Mouse (Mus musculus) embryonic facial prominence, embryonic 12.5 days (tissue): ENCODE data around the gene Cope. TPM values are rescaled to one million over a fixed set of nuclear protein-coding genes. Genes with fewer than 3 reads are reported as not detected.

Experiments used
- ATAC-seq: fragments of 200-750 bp; cut with Nextera tagmentation; 2 replicates; pipeline ENCODE4 v1.8.0; 2017; ENCODE audit not compliant: insufficient number of reproducible peaks, insufficient read depth, low FRiP score, low TSS enrichment
- H3K27ac ChIP-seq: fragments of 300-500 bp; sonication (generic); 2 replicates; pipeline ENCODE4 v1.5.1; 2016; ENCODE audit warnings: mild to moderate bottlenecking
- H3K27me3 ChIP-seq: fragments of 300-500 bp; sonication (generic); 2 replicates; pipeline ENCODE4 v1.6.1; 2016; ENCODE audit warnings: mild to moderate bottlenecking, moderate library complexity
- H3K36me3 ChIP-seq: fragments of 300-500 bp; sonication (generic); 2 replicates; pipeline ENCODE4 v1.6.1; 2016; ENCODE audit warnings: mild to moderate bottlenecking
- H3K4me1 ChIP-seq: fragments of 300-500 bp; sonication (generic); 2 replicates; pipeline ENCODE4 v1.6.1; 2016
- H3K4me2 ChIP-seq: fragments of 300-500 bp; sonication (generic); replicated peaks from 2 replicates; pipeline ENCODE4 v1.6.1; 2016; ENCODE audit warnings: mild to moderate bottlenecking, moderate library complexity
- H3K4me3 ChIP-seq: fragments of 300-500 bp; sonication (generic); 2 replicates; pipeline ENCODE4 v1.5.1; 2016; ENCODE audit warnings: mild to moderate bottlenecking
- H3K9ac ChIP-seq: fragments of 300-500 bp; sonication (generic); 2 replicates; pipeline ENCODE4 v1.6.1; 2016; ENCODE audit warnings: mild to moderate bottlenecking, moderate library complexity
- H3K9me3 ChIP-seq: fragments of 300-500 bp; sonication (generic); 2 replicates; pipeline ENCODE4 v1.6.1; 2016; ENCODE audit warnings: mild to moderate bottlenecking, moderate library complexity
- WGBS: fragments of 180-500 bp; shearing (Covaris S2); methylation state at CpG from one replicate; pipeline ENCODE4 v1.1.7; 2016; 5-methylcytosine and 5-hydroxymethylcytosine counted together
- polyA plus RNA-seq: library from polyadenylated mRNA; unstranded; fragments of >200 nt; fragmentation: Nextera tagmentation; extraction: Ambion mirVana; gene quantifications from 2 replicates; pipeline ENCODE4 v1.2.1, GENCODE M21; 2016

Gene Cope
- polyA plus RNA-seq, 1 experiment from 2014 or later: 267 TPM

DNA sequence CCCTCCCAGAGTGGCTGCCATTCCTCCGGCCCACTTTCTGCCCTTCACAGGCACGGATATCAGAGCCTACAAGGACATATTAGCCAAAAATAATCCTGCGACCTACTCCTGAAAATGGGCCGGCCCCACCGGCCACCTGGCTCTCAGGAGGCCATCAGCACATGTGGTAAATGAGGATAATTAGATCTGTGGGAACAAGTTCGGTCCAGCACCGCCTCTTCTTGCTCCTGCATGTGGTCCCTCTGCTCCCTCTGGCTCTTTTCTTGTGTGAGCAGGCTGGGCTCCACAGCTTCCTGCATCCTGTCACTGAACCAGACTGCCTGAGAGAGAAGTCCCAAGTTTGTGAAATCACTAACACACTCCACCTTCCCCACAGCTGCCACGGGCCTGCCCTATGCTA lies 23.1 kb upstream of the Cope start:
- Histone ChIP-seq H3K36me3 (no peaks in the 10 kb centered on the region), H3K9ac (no peak overlapping the region), H3K27me3 (no peaks in the 10 kb centered on the region), H3K27ac (peak overlapping the region; percentile 26; the same call in 1 of the 2 replicates), H3K4me1 (peaks cover 8% of the 10 kb centered on the region), H3K4me3 (no peak overlapping the region), H3K4me2 (no peak overlapping the region), H3K9me3 (no peaks in the 10 kb centered on the region)
- ATAC-seq: no peak
- WGBS: 45% methylated on average over 8 of the region's 8 CpGs

- H3K27me3 ChIP-seq: no peaks in the 10 kb centered on the region
- no peak overlapping the region for H3K4me3 ChIP-seq
- peaks cover 14% of the 10 kb centered on the region for H3K4me1 ChIP-seq
- H3K9ac ChIP-seq: no peak overlapping the region
- 44% methylated on average over 3 of the region's 3 CpGs for WGBS
- peaks cover 15% of the 10 kb centered on the region for H3K36me3 ChIP-seq
- H3K9me3 ChIP-seq: no peaks in the 10 kb centered on the region
- no peak for ATAC-seq
- no peak overlapping the region for H3K27ac ChIP-seq
- H3K4me2 ChIP-seq: no peak overlapping the region
Observed at GRCm38 (mm10) chr8:70281001-70281400, 21.3 kb upstream of the Cope start.

DNA sequence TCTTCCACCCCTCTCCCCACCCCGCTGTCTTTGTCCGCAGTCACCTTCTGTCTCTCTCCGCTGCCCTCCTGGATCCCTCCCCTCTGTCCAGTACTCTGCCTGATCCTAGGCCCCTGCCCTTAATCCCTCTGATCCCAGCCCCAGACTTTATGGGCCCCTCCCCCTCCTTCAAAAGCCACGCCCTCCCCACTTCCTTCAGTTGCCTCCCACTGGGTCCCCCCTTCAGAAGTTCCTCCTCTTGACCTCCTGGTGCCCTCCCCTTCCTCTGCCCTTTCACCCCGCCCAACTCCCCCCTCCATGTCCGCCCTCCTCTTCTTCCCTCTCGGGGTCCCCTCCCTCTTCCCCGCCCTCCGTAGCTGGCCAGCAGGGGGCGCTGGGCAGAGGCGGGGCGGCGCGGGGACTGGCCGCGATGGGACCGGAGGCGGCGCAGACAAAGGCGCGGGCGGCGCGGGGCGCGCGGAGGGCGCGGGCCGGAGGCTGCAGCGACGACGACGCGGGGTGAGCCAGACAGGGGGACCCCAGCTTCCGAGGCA lies 19.6 kb upstream of the Cope start, which contains the start of gene Homer3:
TSS of gene Homer3 (plus strand) at position 225 of the 533 bp plus-strand sequence.
- Histone ChIP-seq H3K27ac (peak within 1 kb of the TSS; percentile 75), H3K9me3 (no peaks in the 10 kb centered on the region; the same call in 1 of the 2 replicates), H3K4me3 (peak within 1 kb of the TSS; percentile 86), H3K36me3 (peaks cover 31% of the 10 kb centered on the region), H3K9ac (peak within 1 kb of the TSS; percentile 91), H3K4me2 (peak within 1 kb of the TSS; percentile 86), H3K4me1 (peaks cover 14% of the 10 kb centered on the region), H3K27me3 (no peaks in the 10 kb centered on the region)
- WGBS: under 1% methylated on average over 36 of the region's 36 CpGs
- peak; percentile 82 for ATAC-seq

GRCm38 (mm10) chr8:70283136-70284077 lies 18.9 kb upstream of the Cope start:
- Histone ChIP-seq H3K9ac (peak overlapping the region; percentile 91), H3K4me1 (peaks cover 14% of the 10 kb centered on the region), H3K27me3 (no peaks in the 10 kb centered on the region), H3K27ac (peak overlapping the region; percentile 75), H3K4me2 (peak overlapping the region; percentile 86), H3K36me3 (peaks cover 38% of the 10 kb centered on the region), H3K4me3 (peak overlapping the region; percentile 86), H3K9me3 (no peaks in the 10 kb centered on the region; the same call in 1 of the 2 replicates)
- peak; percentile 62 for ATAC-seq
- WGBS: under 1% methylated on average over 55 of the region's 55 CpGs

GRCm38 (mm10) chr8:70284421-70284820 lies 17.9 kb upstream of the Cope start:
- no peak overlapping the region for H3K4me3 ChIP-seq

GRCm38 (mm10) chr8:70285304-70285703 lies 17.0 kb upstream of the Cope start:
- ATAC-seq: no peak

More at GRCm38 (mm10) chr8:70284421-70284820, 17.9 kb upstream of the Cope start:
- no peaks in the 10 kb centered on the region; the same call in 1 of the 2 replicates for H3K9me3 ChIP-seq
- H3K27me3 ChIP-seq: no peaks in the 10 kb centered on the region
- H3K9ac ChIP-seq: no peak overlapping the region
- H3K36me3 ChIP-seq: peaks cover 48% of the 10 kb centered on the region
- 82% methylated on average over 5 of the region's 5 CpGs for WGBS
- peaks cover 14% of the 10 kb centered on the region for H3K4me1 ChIP-seq
- no peak for ATAC-seq
- no peak overlapping the region for H3K27ac ChIP-seq
- peak overlapping the region; percentile 86 for H3K4me2 ChIP-seq

DNA sequence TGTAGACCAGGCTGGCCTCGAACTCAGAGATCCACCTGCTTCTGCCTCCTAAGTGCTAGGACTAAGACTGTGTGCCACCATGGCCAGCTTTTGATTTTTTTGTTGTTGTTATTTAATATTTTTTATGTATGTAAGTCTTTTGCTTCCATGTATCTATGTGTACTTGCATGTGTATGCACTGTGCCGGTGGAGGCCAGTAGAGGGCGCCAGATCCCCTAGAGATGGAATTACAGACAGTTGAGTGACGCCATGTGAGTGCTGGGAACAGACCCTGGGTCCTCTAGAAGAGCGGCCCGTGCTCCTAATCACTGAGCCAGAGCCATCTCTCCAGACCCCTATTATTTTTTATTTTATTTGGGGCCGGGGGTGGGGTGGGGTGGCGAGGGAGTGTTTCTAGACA lies 15.6 kb upstream of the Cope start:
- WGBS: 88% methylated on average over 8 of the region's 8 CpGs
- H3K4me3 ChIP-seq: no peak overlapping the region
- no peak overlapping the region for H3K4me2 ChIP-seq
- H3K9ac ChIP-seq: no peak overlapping the region
- H3K27ac ChIP-seq: no peak overlapping the region
- no peaks in the 10 kb centered on the region; the same call in 1 of the 2 replicates for H3K9me3 ChIP-seq
- no peak for ATAC-seq
- H3K4me1 ChIP-seq: peaks cover 14% of the 10 kb centered on the region
- H3K36me3 ChIP-seq: peaks cover 70% of the 10 kb centered on the region
- H3K27me3 ChIP-seq: no peaks in the 10 kb centered on the region

More at GRCm38 (mm10) chr8:70285304-70285703, 17.0 kb upstream of the Cope start:
- H3K9ac ChIP-seq: no peak overlapping the region
- no peaks in the 10 kb centered on the region; the same call in 1 of the 2 replicates for H3K9me3 ChIP-seq
- peaks cover 56% of the 10 kb centered on the region for H3K36me3 ChIP-seq
- H3K4me1 ChIP-seq: peaks cover 14% of the 10 kb centered on the region
- WGBS: 97% methylated on average over 15 of the region's 15 CpGs
- no peak overlapping the region for H3K4me3 ChIP-seq
- H3K27ac ChIP-seq: no peak overlapping the region
- H3K27me3 ChIP-seq: no peaks in the 10 kb centered on the region
- H3K4me2 ChIP-seq: no peak overlapping the region

DNA sequence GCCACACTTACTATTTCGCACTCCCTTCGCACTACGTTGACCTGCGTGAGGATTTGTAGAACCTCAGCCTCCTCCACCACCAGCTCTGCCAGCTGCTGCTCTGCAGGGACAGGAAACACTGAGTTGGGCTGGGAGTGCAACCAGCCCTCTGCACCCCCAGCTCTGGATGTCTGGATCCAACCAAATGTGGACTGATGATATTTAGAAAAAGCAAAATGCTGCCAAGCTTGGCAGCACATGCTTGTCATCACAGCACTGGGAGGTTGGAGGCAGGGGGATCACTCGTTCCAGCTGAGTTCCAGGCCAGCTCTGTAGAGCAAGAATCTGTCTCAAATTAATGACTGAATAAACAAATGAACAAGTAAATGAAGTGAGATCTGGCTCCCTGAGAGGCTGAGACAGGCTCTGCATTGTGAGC lies 8.3 kb upstream of the Cope start:
- peaks cover 94% of the 10 kb centered on the region for H3K36me3 ChIP-seq
- H3K27ac ChIP-seq: peak overlapping the region; percentile 42; the same call in 1 of the 2 replicates
- no peaks in the 10 kb centered on the region for H3K9me3 ChIP-seq
- 61% methylated on average over 5 of the region's 5 CpGs for WGBS
- no peaks in the 10 kb centered on the region for H3K27me3 ChIP-seq
- ATAC-seq: 0 out of 2 replicates have a peak, but pooled peaks have one; percentile 11
- no peak overlapping the region for H3K9ac ChIP-seq
- no peaks in the 10 kb centered on the region for H3K4me1 ChIP-seq
- H3K4me3 ChIP-seq: no peak overlapping the region
- no peak overlapping the region for H3K4me2 ChIP-seq

DNA sequence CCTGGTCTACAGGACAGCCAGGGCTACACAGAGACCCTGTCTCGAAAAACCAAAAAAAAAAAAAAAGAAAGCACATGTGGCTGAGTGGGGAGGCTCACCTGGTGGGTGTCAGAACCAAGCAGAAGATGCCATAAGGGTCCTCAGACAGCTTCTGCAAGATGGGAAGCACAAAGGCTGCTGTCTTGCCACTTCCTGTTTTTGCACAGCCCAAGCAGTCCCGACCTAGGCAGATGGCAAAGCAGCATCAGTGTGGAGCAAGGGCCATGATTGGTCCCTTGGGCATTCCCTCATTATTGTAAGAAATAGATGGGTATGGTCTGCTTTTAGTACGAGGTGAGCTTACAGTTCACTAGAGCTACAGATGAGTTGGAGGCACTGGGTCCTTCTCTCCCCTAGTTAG lies 1.4 kb upstream of the Cope start:
- 77% methylated on average over 3 of the region's 3 CpGs for WGBS
- ATAC-seq: no peak
- Histone ChIP-seq H3K4me1 (peaks cover 15% of the 10 kb centered on the region), H3K36me3 (peaks cover 53% of the 10 kb centered on the region), H3K4me3 (no peak overlapping the region), H3K4me2 (peak overlapping the region; percentile 94), H3K9me3 (no peaks in the 10 kb centered on the region), H3K9ac (no peak overlapping the region), H3K27me3 (no peaks in the 10 kb centered on the region), H3K27ac (no peak overlapping the region)

DNA sequence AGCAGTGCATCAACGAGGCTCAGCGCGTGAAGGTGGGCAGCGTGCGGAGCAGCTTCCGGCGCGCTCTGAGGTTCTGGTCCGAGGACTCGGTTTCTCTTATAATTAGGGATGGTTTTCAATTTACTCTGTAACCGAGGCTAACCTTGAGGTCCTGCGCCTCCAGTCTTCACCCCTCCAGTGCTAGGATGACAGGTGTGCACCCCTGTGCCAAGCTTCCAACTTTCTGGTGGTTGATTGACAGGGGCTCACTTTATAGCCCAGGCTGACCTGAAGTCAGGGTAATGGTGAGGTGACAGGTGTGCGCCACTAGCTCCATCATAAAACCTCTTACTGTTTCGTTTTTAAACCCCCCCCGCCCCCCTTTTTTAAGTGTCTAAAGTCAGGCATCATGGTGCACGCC lies 583 bp downstream of the Cope start:
- WGBS: 5% methylated on average over 16 of the region's 16 CpGs
- H3K27ac ChIP-seq: peak overlapping the region; percentile 47
- H3K9me3 ChIP-seq: no peaks in the 10 kb centered on the region
- H3K36me3 ChIP-seq: peaks cover 50% of the 10 kb centered on the region
- peak overlapping the region; percentile 76 for H3K9ac ChIP-seq
- 0 out of 2 replicates have a peak, but pooled peaks have one; percentile 24 for ATAC-seq
- H3K4me2 ChIP-seq: peak overlapping the region; percentile 94
- peak overlapping the region; percentile 79 for H3K4me3 ChIP-seq
- H3K27me3 ChIP-seq: no peaks in the 10 kb centered on the region
- peaks cover 15% of the 10 kb centered on the region for H3K4me1 ChIP-seq

GRCm38 (mm10) chr8:70309311-70309710 lies 7.0 kb downstream of the Cope start:
- Histone ChIP-seq H3K27ac (no peak overlapping the region), H3K4me1 (no peaks in the 10 kb centered on the region), H3K27me3 (no peaks in the 10 kb centered on the region), H3K4me3 (no peak overlapping the region), H3K4me2 (no peak overlapping the region), H3K9me3 (no peaks in the 10 kb centered on the region), H3K9ac (no peak overlapping the region), H3K36me3 (peaks cover 77% of the 10 kb centered on the region)
- no peak for ATAC-seq
- 41% methylated on average over 2 of the region's 2 CpGs for WGBS
